Comparison of ENCODE assay signal across 22 mouse cellular contexts in the genomic region with DNA sequence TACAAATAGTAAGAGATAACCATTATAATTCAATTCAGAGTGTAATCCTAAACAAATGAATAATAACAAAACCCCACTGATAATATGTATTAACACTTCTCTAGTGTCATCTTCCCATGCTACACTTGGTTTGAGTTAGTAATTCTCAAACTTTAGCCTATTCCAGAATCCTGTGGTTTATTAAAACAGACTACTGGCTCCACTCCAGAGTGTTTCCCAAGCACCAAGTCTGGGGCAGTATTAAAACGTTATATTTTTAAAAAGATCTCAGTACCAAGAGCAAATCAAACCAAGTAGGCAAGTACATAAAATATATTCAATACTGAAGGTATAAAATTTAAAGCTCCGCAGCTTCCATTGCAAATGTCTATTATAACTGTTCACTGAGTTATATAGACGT. TPM values are rescaled to one million over a fixed set of nuclear protein-coding genes. Genes with fewer than 3 reads are reported as not detected.
DNase-seq lines count a peak whose midpoint lies in the region; ATAC-seq and TF ChIP-seq lines count a peak whose summit lies in the region.
"Had no signal": no experiment of that assay in that cellular context is flagged by ENCODE, and none has a peak within 500 bp of the region (broad histone marks: within the 10 kb centered on the region; RNA-seq: fewer than 3 reads in every experiment).

No protein-coding gene starts in this region.

- TF ChIP-seq RAD21 in MEL (IDR thresholded peaks at IDR 0.05; ENCODE audit: low read depth, low read length), result no peak

- peaks cover 57% of the 10 kb centered on the region for H3K79me2 ChIP-seq in MEL (ENCODE audit: control insufficient read depth, insufficient read depth, low read length, poor library complexity)

- H3K27me3 ChIP-seq in MEL (ENCODE audit: control insufficient read depth in 1 of 2, insufficient read depth in 2 of 2, low read length in 2 of 2), result no peaks in the 10 kb centered on the region
- H3K27me3 ChIP-seq: embryonic facial prominence, embryonic 13.5 days had no signal

- no peak for TF ChIP-seq EP300 in MEL (IDR thresholded peaks at IDR 0.05; ENCODE audit: low read depth in 1 of 2, low read length in 2 of 2)

- H3K4me1 ChIP-seq in MEL (ENCODE audit: control insufficient read depth in 1 of 2, insufficient read depth in 2 of 2, low read length in 2 of 2), result peaks cover 9 to 17% of the 10 kb centered on the region in 2 experiments

- peaks cover 0 to 32% of the 10 kb centered on the region in 2 experiments; a peak in 3 of 4 replicates for H3K36me3 ChIP-seq in MEL (ENCODE audit: control insufficient read depth in 1 of 2, insufficient read depth in 2 of 2, low read length in 2 of 2)
- H3K36me3 ChIP-seq: embryonic facial prominence, embryonic 13.5 days had no signal

- H3K27ac ChIP-seq in gastrocnemius, adult 2 months, result peak overlapping the region; percentile 31; the same call in 1 of the 2 replicates
- no peak overlapping the region for H3K27ac ChIP-seq in MEL (ENCODE audit: control insufficient read depth, low read depth, low read length)
- H3K27ac ChIP-seq: embryonic facial prominence, embryonic 13.5 days; hindbrain, embryonic 14.5 days; hindbrain, postnatal 0 days had no signal

- H3K9ac ChIP-seq in MEL (ENCODE audit: control insufficient read depth, low read depth, low read length, poor library complexity, severe bottlenecking), result no peak overlapping the region
- H3K9ac ChIP-seq: embryonic facial prominence, embryonic 13.5 days; forebrain, postnatal 0 days; hindbrain, embryonic 14.5 days had no signal

- no peak for DNase-seq in gastrocnemius, adult 2 months
- DNase-seq in gastrocnemius, postnatal 25 days, result no peak
- DNase-seq in 3T3-L1 (ENCODE audit: low read depth, low spot score) (peak; percentile 74), MEL (ENCODE audit: low read depth, low spot score) (no peak)
- peak; percentile 45 for DNase-seq in fibroblast of lung, adult 2 months (ENCODE audit: low read depth)
- no peak for DNase-seq in frontal cortex, postnatal 36 days (ENCODE audit: low spot score in 2 of 2)
- DNase-seq: adrenal gland, adult 8-10 months; cerebellum, adult 11 months; cerebellum, adult 2 months; cerebellum, adult 9-11 months; cerebellum, postnatal 25 days; forebrain, postnatal 0 days; gastrocnemius, postnatal 10 days; heart, adult 11 months; heart, postnatal 4 days; kidney, adult 8-10 months had no signal

- H3K4me3 ChIP-seq in gastrocnemius, adult 2 months, result no peak overlapping the region
- H3K4me3 ChIP-seq in MEL (ENCODE audit: control insufficient read depth in 1 of 2, insufficient read depth in 1 of 2, low read depth in 2 of 2, low read length in 2 of 2), result no peak overlapping the region
- H3K4me3 ChIP-seq: embryonic facial prominence, embryonic 13.5 days had no signal

- no peak for TF ChIP-seq CTCF in gastrocnemius, adult 2 months (IDR thresholded peaks at IDR 0.05)
- no peak for TF ChIP-seq CTCF in MEL (IDR thresholded peaks at IDR 0.05 in 2 of 3, conservative IDR thresholded peaks at IDR 0.05 in 1 of 3; ENCODE audit: control insufficient read depth in 1 of 3, insufficient read depth in 1 of 3, low read depth in 2 of 3, low read length in 3 of 3, poor library complexity in 1 of 3, severe bottlenecking in 1 of 3)

- TF ChIP-seq POLR2A in MEL (IDR thresholded peaks at IDR 0.05; ENCODE audit: control insufficient read depth in 1 of 2, insufficient read depth in 1 of 2, low read depth in 1 of 2, low read length in 2 of 2, poor library complexity in 1 of 2), result no peak

- intact Hi-C loops in gastrocnemius, adult 2 months (cut with DNase I), result no loop called here

- no peak for ATAC-seq in inflammation-experienced regulatory T-cells, adult 6 months
- ATAC-seq: forebrain, embryonic 14.5 days; forebrain, postnatal 0 days; hindbrain, postnatal 0 days; intestine, postnatal 0 days had no signal

- H3K9me3 ChIP-seq in MEL (replicated peaks; ENCODE audit: insufficient read depth, low read length), result no peaks in the 10 kb centered on the region
- H3K9me3 ChIP-seq: embryonic facial prominence, embryonic 13.5 days had no signal

TF ChIP-seq in MEL, 35 proteins besides CTCF, POLR2A, EP300 and RAD21:
- TF ChIP-seq MAFK (IDR thresholded peaks at IDR 0.05; ENCODE audit: borderline replicate concordance, low read depth, low read length), result 0 out of 2 replicates have a peak, but pooled peaks have one; percentile 32
- TF ChIP-seq KAT2A (conservative IDR thresholded peaks at IDR 0.05; ENCODE audit: low read depth, low read length), result no peak

RNA-seq across cellular contexts. Expression of gene Kpna3, which starts 26.0 kb away (rescaled TPM):
- total RNA-seq in gastrocnemius, adult 2 months (2021), result 100 to 1,000 TPM; 111 to 118 TPM
- total RNA-seq in gastrocnemius, postnatal 25 days (2021), result 10 to 100 TPM; 89.3 to 89.8 TPM
- 22.7 and 24.3 TPM in 2 replicates for total RNA-seq in MEL (2012; rRNA removed)
- 100 to 1,000 TPM in 1 of 2 experiments, 10 to 100 TPM in 1; 51.3 to 309 TPM for polyA plus RNA-seq in MEL (2012; ENCODE audit: insufficient read depth in 1 of 2, insufficient read length in 2 of 2, low read depth in 1 of 2, low replicate concordance in 2 of 2, missing spikeins in 1 of 2)
- polyA plus RNA-seq in inflammation-experienced regulatory T-cells, adult 6 months (2017; shearing (Covaris generic)), result 10 to 100 TPM; 34.2 to 58.5 (median 40.3) TPM

RNA-seq across cellular contexts. Expression of gene Ebpl, which starts 53.4 kb away (rescaled TPM):
- 1 to 10 TPM; 1.1 to 1.2 TPM for total RNA-seq in gastrocnemius, adult 2 months (2021)
- 1 to 10 TPM in 1 of 2 experiments, under 1 TPM in 1; 0.84 to 1.4 TPM for total RNA-seq in gastrocnemius, postnatal 25 days (2021)
- total RNA-seq in MEL (2012; rRNA removed), result 1.0 and 1.2 TPM in 2 replicates
- polyA plus RNA-seq in MEL (2012; ENCODE audit: insufficient read depth in 1 of 2, insufficient read length in 2 of 2, low read depth in 1 of 2, low replicate concordance in 2 of 2, missing spikeins in 1 of 2), result 10 to 100 TPM in 1 of 2 experiments, 1 to 10 TPM in 1; 3.4 to 14.3 TPM
- polyA plus RNA-seq in inflammation-experienced regulatory T-cells, adult 6 months (2017; shearing (Covaris generic)), result 10 to 100 TPM in 2 of 3 experiments, 1 to 10 TPM in 1; 8.3 to 13.0 (median 10.1) TPM

Comparison
In these comparisons a context has a peak if more than half of its experiments do, and no peak if none do; other contexts are left out.
1. DNase-seq: peak in 3T3-L1 (single experiment) and fibroblast of lung, adult 2 months (single experiment); none in gastrocnemius, adult 2 months (single experiment), gastrocnemius, postnatal 25 days (single experiment), MEL (single experiment) and frontal cortex, postnatal 36 days (0 of 2).